Mouse (Mus musculus) urinary bladder, adult 18-20 months (tissue): ENCODE data around the gene Ak5.
"Not testable (repeated sequence)": the region's sequence is repeated elsewhere in the genome, so short reads cannot be mapped to it uniquely, and the experiment has no call there.

Source experiments
- DNase-seq, 2 experiments: peaks; one replicate each; pipeline ENCODE4 v3.0.0; 2022; ENCODE audit warnings: low spot score in 2 of 2, mixed read lengths in 2 of 2

Gene Ak5

GRCm38 (mm10) chr3:152477796-152478527 is 190.2 kb downstream of the Ak5 start:
- DNase-seq: peak; percentile 64 to 68

- DNase-seq: no peak
These were observed 192.3 kb downstream of the Ak5 start for GRCm38 (mm10) chr3:152475894-152476293.

- no peak for DNase-seq
These were observed 192.9 kb downstream of the Ak5 start for GRCm38 (mm10) chr3:152475278-152475669.

GRCm38 (mm10) chr3:152474582-152475277 is 193.4 kb downstream of the Ak5 start:
- peak in 1 of 2 experiments; percentile 52 for DNase-seq

- no peak for DNase-seq
These were observed 195.5 kb downstream of the Ak5 start for GRCm38 (mm10) chr3:152472676-152473075.

GRCm38 (mm10) chr3:152470347-152470746 is 197.8 kb downstream of the Ak5 start:
- no peak for DNase-seq

- DNase-seq: no peak
These were observed 198.5 kb downstream of the Ak5 start for GRCm38 (mm10) chr3:152469423-152470200.

- DNase-seq: no peak
These were observed 199.6 kb downstream of the Ak5 start for GRCm38 (mm10) chr3:152468569-152469041.

- no peak for DNase-seq
These were observed 200.1 kb downstream of the Ak5 start for GRCm38 (mm10) chr3:152468032-152468431.

- DNase-seq: no peak
These were observed 200.8 kb downstream of the Ak5 start for GRCm38 (mm10) chr3:152467312-152467711.

- no peak for DNase-seq
These were observed 201.3 kb downstream of the Ak5 start for GRCm38 (mm10) chr3:152466849-152467248.

- DNase-seq: no peak
These were observed 202.8 kb downstream of the Ak5 start for GRCm38 (mm10) chr3:152465338-152465737.

- DNase-seq: no peak
These were observed 203.7 kb downstream of the Ak5 start for GRCm38 (mm10) chr3:152464462-152464861.

- no peak for DNase-seq
These were observed 205.3 kb downstream of the Ak5 start for GRCm38 (mm10) chr3:152462900-152463299.

GRCm38 (mm10) chr3:152462038-152462547 is 206.1 kb downstream of the Ak5 start:
- DNase-seq: no peak

GRCm38 (mm10) chr3:152460802-152461201 is 207.4 kb downstream of the Ak5 start:
- no peak for DNase-seq

GRCm38 (mm10) chr3:152458875-152459274 is 209.3 kb downstream of the Ak5 start:
- not testable (repeated sequence) for DNase-seq

- no peak for DNase-seq
These were observed 210.7 kb downstream of the Ak5 start for GRCm38 (mm10) chr3:152457308-152458035.

- DNase-seq: no peak
These were observed 215.0 kb downstream of the Ak5 start for GRCm38 (mm10) chr3:152453163-152453562.

- DNase-seq: no peak
These were observed 221.2 kb downstream of the Ak5 start for GRCm38 (mm10) chr3:152446966-152447365.

- no peak for DNase-seq
These were observed 224.0 kb downstream of the Ak5 start for GRCm38 (mm10) chr3:152444114-152444513.
